Mouse (Mus musculus): ENCODE results near the gene Shank3. TPM values are rescaled to one million over a fixed set of nuclear protein-coding genes. Genes with fewer than 3 reads are reported as not detected.

Shank3 gene
- polyA plus RNA-seq (2021; fragmentation: Nextera tagmentation): 3.9 and 5.5 TPM in 2 replicates
- long read RNA-seq, experiment 1, partial matches to known transcripts: 2 of 3 reads
- long read RNA-seq, experiment 1, other reads (novel, unspliced or antisense): 1 of 3 reads
- long read RNA-seq, experiment 2, partial matches to known transcripts: 2 of 4 reads
- long read RNA-seq, experiment 2, other reads (novel, unspliced or antisense): 2 of 4 reads

DNA sequence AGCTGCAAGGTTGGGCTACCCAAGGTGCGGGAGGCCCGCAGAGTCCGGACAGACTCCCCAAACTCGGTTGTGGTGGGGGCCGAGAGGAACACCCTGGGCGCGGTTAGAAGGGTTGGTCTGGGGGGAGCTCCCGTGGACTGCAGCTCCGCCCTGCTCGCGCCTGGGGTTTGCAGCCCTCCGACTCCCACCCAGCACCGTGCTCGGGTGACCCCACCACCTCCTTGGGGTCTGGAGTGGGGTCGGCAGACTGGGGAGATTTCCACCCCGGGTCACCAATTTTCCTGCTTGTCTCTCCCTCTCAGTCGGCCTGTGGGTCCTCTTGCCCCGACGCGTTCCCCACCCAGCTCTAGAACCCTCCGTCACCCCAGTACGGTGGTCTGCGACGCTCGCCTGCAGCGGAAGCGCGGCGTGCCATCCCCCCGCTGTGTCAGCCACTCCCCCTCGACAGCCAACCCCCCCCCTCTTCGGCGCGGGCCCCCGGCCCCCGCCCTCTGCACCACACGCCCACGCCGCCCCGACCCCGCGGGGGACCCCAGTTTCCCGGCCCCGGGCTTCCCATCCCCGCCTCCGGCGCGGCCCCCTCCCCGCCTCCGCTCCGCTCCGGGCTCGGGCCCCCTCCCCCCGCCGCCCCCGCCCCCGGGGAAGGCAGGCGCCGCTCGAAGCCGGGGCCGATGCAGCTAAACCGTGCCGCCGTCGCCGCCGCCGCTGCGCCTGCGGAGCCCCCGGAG lies at the start of gene Shank3:
Shank3 (plus strand) TSS at position 663 of the 728 bp plus-strand sequence.

DNA sequence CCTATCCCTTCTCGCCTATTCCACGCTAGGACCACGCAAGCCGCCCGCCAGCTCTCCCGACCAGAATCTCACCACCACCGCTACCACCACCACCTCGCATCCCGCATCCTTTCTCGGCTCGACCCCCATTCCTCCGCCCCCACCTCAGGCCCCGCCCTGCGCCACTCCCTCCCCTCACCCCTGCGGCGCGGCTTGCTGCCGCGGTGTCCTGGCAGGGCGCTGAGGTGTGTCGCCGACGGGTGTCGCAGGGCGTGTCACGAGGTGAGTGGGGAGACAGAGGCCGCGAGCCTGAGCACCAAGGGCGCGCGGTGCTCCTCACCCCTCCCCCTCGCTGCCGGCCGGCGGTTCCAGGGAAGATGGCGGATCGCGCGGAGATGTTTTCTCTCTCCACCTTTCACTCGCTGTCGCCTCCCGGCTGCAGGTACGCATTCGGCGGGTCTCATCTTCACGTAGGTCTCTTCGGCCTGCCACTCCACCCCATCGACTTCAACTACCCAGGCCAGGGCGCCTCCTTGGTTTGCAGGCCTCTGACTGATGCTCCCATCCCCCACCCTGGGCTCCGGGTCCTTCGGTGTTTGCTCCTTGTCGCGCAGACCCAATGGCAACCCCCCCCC lies 45.5 kb upstream of the Shank3 start, which contains the start of gene Mapk8ip2:
Mapk8ip2 (plus strand) TSS at position 49 of the 614 bp plus-strand sequence.

DNA sequence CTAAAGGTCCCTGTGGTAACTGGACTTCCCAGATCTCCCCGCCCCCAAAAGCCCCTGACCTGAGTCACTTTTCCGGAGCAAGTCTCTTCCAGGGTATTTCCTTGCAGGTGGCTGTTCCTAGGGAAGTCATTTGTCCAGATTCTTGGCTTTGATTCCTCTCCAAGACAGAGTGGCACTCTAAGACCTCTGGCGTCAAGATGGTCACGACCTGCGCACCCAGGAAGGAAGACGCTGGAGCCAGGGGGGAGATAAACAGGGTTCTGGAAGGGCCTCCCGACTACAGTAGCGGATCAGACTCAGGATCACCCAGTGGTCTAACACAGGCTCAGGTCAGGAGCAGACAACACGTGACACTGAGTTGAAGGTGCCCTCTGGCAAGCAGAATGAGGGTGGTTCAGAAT lies 22.3 kb upstream of the Shank3 start, which contains the start of gene Arsa:
Arsa (minus strand) TSS at position 335 of the 401 bp plus-strand sequence.

DNA sequence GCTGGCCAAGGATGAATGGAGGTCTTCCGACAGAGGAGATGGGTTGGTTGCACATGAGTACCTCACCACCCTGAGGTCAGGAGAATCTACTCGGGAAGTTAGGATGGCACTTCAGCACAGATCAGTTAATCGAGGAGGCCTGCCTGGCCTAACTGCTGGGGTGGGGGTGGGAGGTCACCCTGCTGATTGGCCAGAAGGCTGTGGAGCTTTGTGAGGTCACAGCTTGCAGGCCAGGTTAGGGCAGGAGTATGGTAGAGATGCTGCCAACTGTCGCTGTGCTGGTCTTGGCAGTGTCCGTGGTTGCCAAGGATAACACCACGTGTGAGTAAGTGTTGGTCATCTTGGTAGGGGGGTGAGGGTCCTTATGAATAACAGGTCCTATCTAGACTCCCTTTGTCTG lies 68.7 kb downstream of the Shank3 start, which contains the start of gene Acr:
Acr (plus strand) TSS at position 213 of the 400 bp plus-strand sequence.

DNA sequence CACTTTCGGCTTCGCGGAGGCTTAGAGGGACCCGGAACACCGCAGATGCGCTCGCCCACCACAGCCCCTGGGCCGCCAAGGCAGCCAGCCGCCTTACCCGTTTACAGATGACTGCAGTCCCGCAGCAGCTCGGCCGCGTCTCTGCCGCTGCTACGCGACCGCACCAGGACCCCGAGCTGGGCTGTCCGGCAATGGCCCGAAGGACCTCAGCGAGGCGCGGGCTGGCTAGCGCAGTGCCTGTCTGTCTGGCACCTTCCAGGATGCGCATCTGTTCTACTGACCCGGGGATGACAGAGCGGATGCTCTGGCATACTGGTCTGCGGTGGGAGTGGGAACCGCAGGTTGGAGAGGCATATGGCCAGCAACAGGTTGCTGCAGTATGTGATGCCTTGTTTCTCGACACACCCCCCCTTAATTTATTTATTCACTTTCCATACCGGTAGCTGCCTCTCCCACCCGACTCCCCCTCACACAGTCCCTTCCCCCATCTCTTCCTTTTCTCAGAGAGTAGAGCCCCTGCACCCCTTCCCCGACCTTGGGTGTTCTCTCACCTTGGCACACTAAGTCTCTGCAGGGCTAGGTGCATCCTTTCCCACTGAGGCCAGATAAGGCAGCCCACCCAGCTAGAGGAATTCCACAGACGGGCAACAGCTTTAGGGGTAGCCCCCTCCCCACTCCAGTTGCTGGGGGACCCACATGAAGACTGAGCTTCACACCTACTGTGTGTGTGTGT lies 92.5 kb downstream of the Shank3 start, which contains the start of gene Rabl2:
Rabl2 (minus strand) TSS at position 201 of the 733 bp plus-strand sequence.

Other genes starting within 250 kb of the Shank3 start
- gene Sbf1, start 184.3 kb upstream of the Shank3 start, polyA plus RNA-seq (2021; fragmentation: Nextera tagmentation): 100 and 139 TPM in 2 replicates
- not detected in 2 replicates for gene Adm2, start 176.9 kb upstream of the Shank3 start, polyA plus RNA-seq (2021; fragmentation: Nextera tagmentation)
- not detected in 2 replicates for gene Miox, start 165.2 kb upstream of the Shank3 start, polyA plus RNA-seq (2021; fragmentation: Nextera tagmentation)
- 9.0 and 10.3 TPM in 2 replicates for gene Lmf2, start 144.0 kb upstream of the Shank3 start, polyA plus RNA-seq (2021; fragmentation: Nextera tagmentation)
- gene Ncaph2, start 143.9 kb upstream of the Shank3 start, polyA plus RNA-seq (2021; fragmentation: Nextera tagmentation): 68.4 and 73.8 TPM in 2 replicates
- gene Sco2, start 125.8 kb upstream of the Shank3 start, polyA plus RNA-seq (2021; fragmentation: Nextera tagmentation): 53.7 and 59.4 TPM in 2 replicates
- gene Tymp, start 122.6 kb upstream of the Shank3 start, polyA plus RNA-seq (2021; fragmentation: Nextera tagmentation): 5.7 and 7.5 TPM in 2 replicates
- gene Odf3b, start 120.3 kb upstream of the Shank3 start, polyA plus RNA-seq (2021; fragmentation: Nextera tagmentation): 4.6 and 7.3 TPM in 2 replicates
- gene Klhdc7b, start 114.7 kb upstream of the Shank3 start, polyA plus RNA-seq (2021; fragmentation: Nextera tagmentation): 0.18 and 0.36 TPM in 2 replicates
- not detected in 2 replicates for gene Syce3, start 89.1 kb upstream of the Shank3 start, polyA plus RNA-seq (2021; fragmentation: Nextera tagmentation)
- gene Cpt1b, start 73.8 kb upstream of the Shank3 start, polyA plus RNA-seq (2021; fragmentation: Nextera tagmentation): 0.16 and 0.46 TPM in 2 replicates
- gene C730034F03Rik, start 70.0 kb upstream of the Shank3 start, polyA plus RNA-seq (2021; fragmentation: Nextera tagmentation): 2.9 and 3.1 TPM in 2 replicates
- gene Gm44502, start 69.9 kb upstream of the Shank3 start, polyA plus RNA-seq (2021; fragmentation: Nextera tagmentation): not detected in 2 replicates
- 26.6 and 31.1 TPM in 2 replicates for gene Chkb, start 69.7 kb upstream of the Shank3 start, polyA plus RNA-seq (2021; fragmentation: Nextera tagmentation)
- 48.0 and 53.4 TPM in 2 replicates for gene Mapk8ip2, start 45.7 kb upstream of the Shank3 start, polyA plus RNA-seq (2021; fragmentation: Nextera tagmentation)
- gene Arsa, start 22.2 kb upstream of the Shank3 start, polyA plus RNA-seq (2021; fragmentation: Nextera tagmentation): 20.7 and 22.6 TPM in 2 replicates
- gene Acr, start 68.7 kb downstream of the Shank3 start, polyA plus RNA-seq (2021; fragmentation: Nextera tagmentation): 0.19 TPM in 1 of 2 replicates, not detected in the other
- 16.6 and 19.0 TPM in 2 replicates for gene Rabl2, start 92.3 kb downstream of the Shank3 start, polyA plus RNA-seq (2021; fragmentation: Nextera tagmentation)